Mouse (Mus musculus): Measurements from ENCODE around the gene Gm10563. TPM values are rescaled to one million over a fixed set of nuclear protein-coding genes. Genes with fewer than 3 reads are reported as not detected.
"Not testable (repeated sequence)": the region's sequence is repeated elsewhere in the genome, so short reads cannot be mapped to it uniquely, and the experiment has no call there.

Gene Gm10563
- polyA plus RNA-seq (2012; ENCODE audit: insufficient read depth, insufficient read length, missing spikeins), result not detected in 2 replicates

DNA sequence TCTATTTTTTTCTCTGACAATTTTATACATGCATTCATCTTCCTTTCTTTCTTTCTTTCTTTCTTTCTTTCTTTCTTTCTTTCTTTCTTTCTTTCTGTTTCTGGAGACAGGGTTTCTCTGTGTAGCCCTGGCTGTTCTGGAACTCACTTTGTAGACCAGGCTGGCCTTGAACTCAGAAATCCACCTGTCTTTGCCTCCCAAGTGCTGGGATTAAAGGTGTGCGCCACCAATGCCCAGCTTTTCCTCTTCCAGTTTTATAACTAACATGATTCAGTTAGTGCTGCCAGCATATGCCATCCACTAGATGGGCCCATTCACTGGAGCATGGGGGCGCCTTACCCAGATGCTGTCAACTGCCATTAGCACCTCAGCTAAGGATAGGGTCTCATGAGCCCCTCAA, at the start of gene Gm10563:
Gm10563 (minus strand) TSS at position 101 of the 400 bp plus-strand sequence.
- not testable (repeated sequence) for H3K4me3 ChIP-seq (ENCODE audit: insufficient read depth, low read length); H3K4me1 ChIP-seq (ENCODE audit: control insufficient read depth, insufficient read depth, low read length); H3K27ac ChIP-seq (ENCODE audit: insufficient read depth, low read depth, low read length)

DNA sequence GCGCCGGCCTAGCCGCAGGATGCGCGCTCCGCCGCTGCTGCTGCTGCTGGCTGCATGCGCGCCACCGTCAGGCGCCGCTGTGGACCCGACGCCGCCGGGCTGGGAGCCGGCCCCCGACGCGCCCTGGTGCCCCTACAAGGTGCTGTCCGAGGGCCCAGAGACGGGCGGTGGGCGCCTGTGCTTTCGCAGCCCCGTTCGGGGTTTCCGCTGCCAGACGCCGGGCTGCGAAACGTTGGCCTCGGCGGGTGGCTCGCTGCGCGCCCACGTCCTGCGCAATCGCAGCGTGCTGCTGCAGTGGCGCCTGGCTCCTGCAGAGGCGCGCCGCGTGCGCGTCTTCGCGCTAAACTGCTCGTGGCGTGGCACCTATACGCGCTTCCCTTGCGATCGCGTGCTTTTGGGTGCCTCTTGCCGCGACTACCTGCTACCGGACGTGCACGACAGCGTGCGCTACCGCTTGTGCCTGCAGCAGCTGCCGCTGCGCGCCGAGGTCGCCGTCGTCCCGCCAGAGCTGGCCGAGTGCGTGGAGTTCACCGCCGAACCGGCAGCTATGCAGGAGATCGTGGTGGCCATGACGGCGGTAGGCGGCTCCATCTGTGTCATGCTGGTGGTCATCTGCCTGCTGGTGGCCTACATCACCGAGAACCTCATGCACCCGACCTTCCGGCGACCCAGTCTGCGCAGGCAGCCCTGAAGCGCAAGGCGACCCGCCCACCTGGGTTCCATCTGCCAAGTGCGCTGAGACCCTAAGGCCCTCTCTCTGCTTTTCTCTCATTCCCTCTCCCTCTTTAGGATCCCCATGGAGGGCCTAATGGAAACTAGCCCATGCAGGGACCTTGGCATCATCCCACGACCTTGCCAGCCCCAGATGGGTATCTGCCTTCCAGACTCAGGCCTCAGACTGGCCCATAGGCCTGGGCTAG, 49.5 kb upstream of the Gm10563 start:
- TF ChIP-seq CTCF (IDR thresholded peaks at IDR 0.05; ENCODE audit: low read depth, low read length) (no peak), POLR2A (IDR thresholded peaks at IDR 0.05; ENCODE audit: borderline replicate concordance, low read depth, low read length) (no peak)

DNA sequence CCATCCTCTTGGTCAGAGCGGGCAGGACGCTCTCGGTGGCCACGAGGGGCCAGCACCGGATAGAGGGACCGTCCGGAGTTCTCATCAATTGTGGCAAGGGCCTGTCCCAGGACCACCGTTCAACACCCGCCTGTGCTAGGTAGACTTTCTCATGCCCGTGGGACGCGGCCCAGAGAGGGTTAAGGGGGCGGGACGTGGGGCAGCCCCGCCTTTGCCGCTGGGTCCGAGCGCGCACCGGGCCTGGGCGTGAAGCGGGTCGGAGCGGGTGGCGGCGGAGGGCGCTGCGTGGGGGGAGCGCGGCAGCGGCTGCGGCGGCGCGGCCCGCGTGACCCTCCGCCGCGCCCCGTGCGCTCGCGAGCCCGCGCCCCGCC, 48.9 kb upstream of the Gm10563 start, which contains the start of gene Fndc10:
Fndc10 (plus strand) TSS at position 232 of the 371 bp plus-strand sequence.
- Histone ChIP-seq H3K27ac (ENCODE audit: insufficient read depth, low read depth, low read length) (peak within 1 kb of the TSS; percentile 15), H3K4me1 (ENCODE audit: control insufficient read depth, insufficient read depth, low read length) (peaks cover 27% of the 10 kb centered on the region), H3K4me3 (ENCODE audit: insufficient read depth, low read length) (peak within 1 kb of the TSS; percentile 73)
- TF ChIP-seq CTCF (IDR thresholded peaks at IDR 0.05; ENCODE audit: low read depth, low read length) (no peak), POLR2A (IDR thresholded peaks at IDR 0.05; ENCODE audit: borderline replicate concordance, low read depth, low read length) (no peak)

More for the DNA sequence above, 49.5 kb upstream of the Gm10563 start:
- Histone ChIP-seq H3K4me3 (ENCODE audit: insufficient read depth, low read length) (peak overlapping the region; percentile 73), H3K4me1 (ENCODE audit: control insufficient read depth, insufficient read depth, low read length) (peaks cover 30% of the 10 kb centered on the region), H3K27ac (ENCODE audit: insufficient read depth, low read depth, low read length) (peak overlapping the region; percentile 15)

GRCm38 (mm10) chr4:155692421-155692820, 47.2 kb upstream of the Gm10563 start:
- Histone ChIP-seq H3K4me3 (ENCODE audit: insufficient read depth, low read length) (no peak overlapping the region), H3K27ac (ENCODE audit: insufficient read depth, low read depth, low read length) (no peak overlapping the region), H3K4me1 (ENCODE audit: control insufficient read depth, insufficient read depth, low read length) (peaks cover 15% of the 10 kb centered on the region)
- no peak for TF ChIP-seq POLR2A (IDR thresholded peaks at IDR 0.05; ENCODE audit: borderline replicate concordance, low read depth, low read length)
- TF ChIP-seq CTCF (IDR thresholded peaks at IDR 0.05; ENCODE audit: low read depth, low read length), result no peak

GRCm38 (mm10) chr4:155690571-155691375, 45.6 kb upstream of the Gm10563 start:
- peaks cover 3% of the 10 kb centered on the region for H3K4me1 ChIP-seq (ENCODE audit: control insufficient read depth, insufficient read depth, low read length)
- no peak overlapping the region for H3K4me3 ChIP-seq (ENCODE audit: insufficient read depth, low read length)
- no peak for TF ChIP-seq CTCF (IDR thresholded peaks at IDR 0.05; ENCODE audit: low read depth, low read length)
- TF ChIP-seq POLR2A (IDR thresholded peaks at IDR 0.05; ENCODE audit: borderline replicate concordance, low read depth, low read length), result no peak
- H3K27ac ChIP-seq (ENCODE audit: insufficient read depth, low read depth, low read length), result no peak overlapping the region

DNA sequence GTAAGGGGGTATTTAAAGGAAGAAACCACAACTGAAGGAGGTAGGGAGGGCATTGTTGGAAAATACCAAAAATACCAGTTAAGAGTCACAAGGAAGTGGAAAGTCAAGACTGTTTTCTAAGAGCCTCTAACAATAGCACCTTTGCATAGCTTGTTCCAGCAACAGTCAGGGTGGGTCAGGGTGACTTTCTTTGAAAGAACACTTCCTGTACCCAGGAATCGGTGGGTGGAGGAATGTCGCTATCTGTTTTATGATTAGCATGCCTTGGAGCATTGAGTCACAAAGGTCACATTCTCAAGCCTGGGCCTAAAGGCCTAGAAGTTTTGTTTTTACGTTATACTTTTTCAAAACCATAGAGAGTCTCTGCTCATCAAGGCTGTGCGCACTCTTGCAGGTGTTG, 42.6 kb upstream of the Gm10563 start:
- H3K27ac ChIP-seq (ENCODE audit: insufficient read depth, low read depth, low read length); H3K4me1 ChIP-seq (ENCODE audit: control insufficient read depth, insufficient read depth, low read length); H3K4me3 ChIP-seq (ENCODE audit: insufficient read depth, low read length): not testable (repeated sequence)

GRCm38 (mm10) chr4:155683670-155684277, 38.6 kb upstream of the Gm10563 start:
- H3K4me1 ChIP-seq (ENCODE audit: control insufficient read depth, insufficient read depth, low read length); H3K27ac ChIP-seq (ENCODE audit: insufficient read depth, low read depth, low read length); H3K4me3 ChIP-seq (ENCODE audit: insufficient read depth, low read length): not testable (repeated sequence)

DNA sequence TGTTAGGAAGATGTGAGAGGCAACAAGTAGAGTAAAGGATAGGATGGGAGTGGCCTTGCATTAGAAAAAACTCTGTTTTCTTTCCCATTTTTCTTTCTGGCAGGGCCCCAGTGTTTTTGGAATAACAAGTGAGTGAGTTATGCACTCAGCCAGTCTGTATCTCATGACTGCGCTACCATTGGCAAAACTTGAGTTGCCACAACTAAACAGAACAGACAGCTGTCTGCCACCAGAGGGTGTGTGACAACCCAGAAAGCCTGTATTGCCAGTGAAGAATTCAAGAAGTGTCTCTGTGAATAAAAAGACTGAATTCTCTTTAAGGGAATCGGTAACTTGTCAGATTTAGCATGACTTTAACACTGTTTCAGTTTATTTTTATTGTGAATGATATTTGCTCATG, 30.8 kb upstream of the Gm10563 start:
- Histone ChIP-seq H3K4me1 (ENCODE audit: control insufficient read depth, insufficient read depth, low read length) (no peaks in the 10 kb centered on the region), H3K4me3 (ENCODE audit: insufficient read depth, low read length) (no peak overlapping the region), H3K27ac (ENCODE audit: insufficient read depth, low read depth, low read length) (no peak overlapping the region)
- TF ChIP-seq POLR2A (IDR thresholded peaks at IDR 0.05; ENCODE audit: borderline replicate concordance, low read depth, low read length), result no peak
- no peak for TF ChIP-seq CTCF (IDR thresholded peaks at IDR 0.05; ENCODE audit: low read depth, low read length)

- Histone ChIP-seq H3K27ac (ENCODE audit: insufficient read depth, low read depth, low read length) (no peak overlapping the region), H3K4me3 (ENCODE audit: insufficient read depth, low read length) (no peak overlapping the region), H3K4me1 (ENCODE audit: control insufficient read depth, insufficient read depth, low read length) (peaks cover 6% of the 10 kb centered on the region)
- no peak for TF ChIP-seq CTCF (IDR thresholded peaks at IDR 0.05; ENCODE audit: low read depth, low read length)
- TF ChIP-seq POLR2A (IDR thresholded peaks at IDR 0.05; ENCODE audit: borderline replicate concordance, low read depth, low read length), result no peak
Observed at GRCm38 (mm10) chr4:155672082-155672481, 26.9 kb upstream of the Gm10563 start.

DNA sequence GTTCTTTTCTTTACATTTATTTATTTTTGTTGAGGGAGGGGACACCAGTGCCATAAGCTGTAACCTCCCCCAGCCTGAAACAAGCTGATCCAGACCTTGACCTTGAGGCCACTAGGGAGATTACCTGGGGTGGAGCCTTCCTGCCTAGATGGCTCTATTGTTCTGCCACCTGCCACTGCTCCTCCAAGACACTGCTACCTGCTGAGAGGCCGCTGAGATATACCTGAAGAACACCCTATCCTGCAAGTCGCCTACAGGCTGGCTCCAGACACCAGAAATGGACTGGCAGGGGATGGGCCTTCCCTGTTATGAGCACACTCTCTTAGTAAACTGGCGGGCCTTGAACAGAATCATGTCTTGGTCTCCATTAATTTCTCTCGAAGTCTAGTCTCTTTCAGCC, 25.0 kb upstream of the Gm10563 start:
- H3K27ac ChIP-seq (ENCODE audit: insufficient read depth, low read depth, low read length); H3K4me1 ChIP-seq (ENCODE audit: control insufficient read depth, insufficient read depth, low read length); H3K4me3 ChIP-seq (ENCODE audit: insufficient read depth, low read length): not testable (repeated sequence)
